Mouse (Mus musculus) liver, postnatal 0 days (tissue): ENCODE measurements at regions not wholly inside any gene's neighbourhood (a gene's known extent, or its start where the extent isn't known, plus 50 kb on each side); places are given as distances from the start of the nearest gene placed in this dataset.

Experiments used
- ATAC-seq: fragments of 200-750 bp; cut with Nextera tagmentation; 2 replicates; pipeline ENCODE4 v1.8.0; 2017; ENCODE audit warnings: mild to moderate bottlenecking, moderate library complexity
- DNase-seq: peaks from one replicate; pipeline ENCODE4 v3.0.0-alpha.2; 2016
- H3K27ac ChIP-seq: fragments of 300-500 bp; sonication (generic); 2 replicates; pipeline ENCODE4 v1.5.1; 2014; ENCODE audit warnings: antibody characterized with exemption, moderate library complexity, mild to moderate bottlenecking, low read depth
- H3K27me3 ChIP-seq: fragments of 300-500 bp; sonication (generic); 2 replicates; pipeline ENCODE4 v1.6.1; 2014; ENCODE audit warnings: low read length, control low read depth, mixed read lengths; ENCODE audit not compliant: insufficient read depth
- H3K36me3 ChIP-seq: fragments of 300-500 bp; sonication (generic); replicated peaks from 2 replicates; pipeline ENCODE4 v1.6.1; 2014; ENCODE audit warnings: mild to moderate bottlenecking, control low read depth, low read length, moderate library complexity, mixed read lengths; ENCODE audit not compliant: insufficient read depth
- H3K4me1 ChIP-seq: fragments of 300-500 bp; sonication (generic); 2 replicates; pipeline ENCODE4 v1.6.1; 2014; ENCODE audit warnings: antibody characterized with exemption, mild to moderate bottlenecking, control low read depth; ENCODE audit not compliant: insufficient read depth
- H3K4me2 ChIP-seq: fragments of 300-500 bp; sonication (generic); 2 replicates; pipeline ENCODE4 v1.6.1; 2014; ENCODE audit warnings: low read depth, mild to moderate bottlenecking, low read length, moderate library complexity, mixed read lengths
- H3K4me3 ChIP-seq: fragments of 300-500 bp; sonication (generic); 2 replicates; pipeline ENCODE4 v1.5.1; 2014; ENCODE audit warnings: low read depth, low read length
- H3K9ac ChIP-seq: fragments of 300-500 bp; sonication (generic); replicated peaks from 2 replicates; pipeline ENCODE4 v1.6.1; 2014; ENCODE audit warnings: mild to moderate bottlenecking, moderate library complexity
- H3K9me3 ChIP-seq: fragments of 300-500 bp; sonication (generic); 2 replicates; pipeline ENCODE4 v1.6.1; 2016; ENCODE audit warnings: mild to moderate bottlenecking, control low read depth, low read length, mixed read lengths
- CTCF ChIP-seq: sonication (generic); IDR thresholded peaks from 2 replicates; pipeline ENCODE4 v1.5.1; 2016; ENCODE audit warnings: antibody characterized with exemption, low read depth
- EP300 ChIP-seq: IDR thresholded peaks from 2 replicates; pipeline ENCODE4 v1.6.1; 2016; ENCODE audit warnings: antibody characterized with exemption, low read depth, mild to moderate bottlenecking
- WGBS: fragments of 180-500 bp; shearing (Covaris S2); extraction: QIAGEN DNeasy Blood & Tissue Kit; methylation state at CpG from one replicate; pipeline ENCODE4 v1.1.7; 2014; ENCODE audit not compliant: insufficient replicate concordance; 5-methylcytosine and 5-hydroxymethylcytosine counted together

DNA sequence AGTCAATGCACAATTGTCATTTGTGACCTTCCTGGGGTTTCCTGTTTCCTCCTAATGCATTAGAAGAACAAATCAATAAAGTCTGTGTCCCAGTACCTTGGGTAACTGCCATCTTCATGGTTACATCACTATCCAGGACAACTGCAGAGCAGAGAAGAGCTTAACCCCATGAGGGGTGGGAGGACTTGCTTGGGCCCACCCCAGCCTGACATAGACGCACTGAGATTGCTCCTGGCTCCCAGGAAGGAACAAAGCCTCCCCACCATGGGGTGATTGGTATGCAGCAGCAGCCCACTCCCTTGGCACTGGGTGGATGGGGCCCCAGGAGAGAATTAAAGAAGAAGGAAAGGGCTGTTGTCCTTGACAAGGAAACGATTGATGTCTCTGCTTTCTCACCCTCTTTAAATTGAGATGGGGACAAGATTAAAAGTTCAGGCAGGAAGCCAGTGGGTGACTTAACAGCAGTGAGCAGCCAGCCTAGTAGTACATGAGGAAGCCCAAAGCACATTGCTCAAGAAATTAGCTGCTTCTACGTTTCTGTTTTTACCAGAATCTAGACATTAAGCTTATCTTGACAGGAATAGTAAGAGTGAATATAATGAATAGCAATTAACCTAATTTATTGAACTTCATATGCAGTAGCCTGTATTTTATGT is 307.7 kb upstream of the Zfp462 start:
- H3K36me3 ChIP-seq, result no peaks in the 10 kb centered on the region
- no peaks in the 10 kb centered on the region for H3K9me3 ChIP-seq
- H3K9ac ChIP-seq, result no peak overlapping the region
- H3K27me3 ChIP-seq, result no peaks in the 10 kb centered on the region
- H3K4me3 ChIP-seq, result no peak overlapping the region
- DNase-seq (no peak), ATAC-seq (no peak)
- TF ChIP-seq EP300, result no peak
- TF ChIP-seq CTCF, result no peak
- H3K27ac ChIP-seq, result no peak overlapping the region
- no peak overlapping the region for H3K4me2 ChIP-seq
- H3K4me1 ChIP-seq, result no peaks in the 10 kb centered on the region
- 24% methylated on average over 3 of the region's 3 CpGs for WGBS

DNA sequence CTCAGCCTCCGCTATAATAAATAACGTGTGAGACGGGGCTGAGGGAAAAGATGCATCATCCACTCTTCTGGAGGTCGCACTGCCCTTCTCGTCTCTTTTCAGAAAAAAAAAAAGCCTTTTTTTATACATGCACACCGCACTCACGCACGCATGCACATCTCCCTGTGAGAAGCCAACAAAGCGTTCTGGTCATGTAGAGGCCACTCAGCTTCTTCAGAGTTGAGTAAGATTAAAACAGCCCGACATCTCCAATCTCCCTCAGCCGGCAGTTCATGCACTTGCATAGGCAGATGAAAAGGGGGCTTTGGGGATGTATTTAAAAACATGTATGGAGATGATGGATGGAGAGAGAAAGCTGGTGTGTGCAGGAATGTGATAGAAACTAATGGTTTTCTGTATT is 298.8 kb upstream of the Zfp462 start:
- no peak for TF ChIP-seq CTCF
- TF ChIP-seq EP300, result no peak
- WGBS, result 86% methylated on average over 11 of the region's 11 CpGs
- H3K4me1 ChIP-seq, result no peaks in the 10 kb centered on the region
- no peak overlapping the region for H3K9ac ChIP-seq
- H3K9me3 ChIP-seq, result no peaks in the 10 kb centered on the region
- no peak overlapping the region for H3K27ac ChIP-seq
- H3K4me3 ChIP-seq, result no peak overlapping the region
- no peaks in the 10 kb centered on the region for H3K27me3 ChIP-seq
- H3K4me2 ChIP-seq, result no peak overlapping the region
- no peak for ATAC-seq
- DNase-seq, result no peak
- H3K36me3 ChIP-seq, result no peaks in the 10 kb centered on the region

DNA sequence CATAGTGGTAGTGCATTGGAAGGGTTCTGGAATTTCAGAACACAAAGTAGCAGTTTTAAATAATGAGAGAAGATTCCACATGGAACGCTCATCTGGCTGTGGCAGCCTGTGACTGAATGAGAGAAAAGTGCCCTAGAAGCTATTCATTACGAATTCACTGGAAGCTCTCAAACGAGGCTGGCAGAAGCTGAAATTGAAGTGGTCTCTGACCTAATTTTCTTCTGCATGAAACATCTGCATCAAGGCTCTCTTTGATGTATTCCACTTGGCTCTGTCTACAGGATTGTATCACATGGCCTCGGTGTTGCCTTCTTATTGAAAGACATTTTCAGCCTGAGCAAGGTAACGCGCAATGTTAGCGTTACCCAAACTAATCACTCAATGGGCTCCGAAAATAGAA is 298.4 kb upstream of the Zfp462 start:
- Histone ChIP-seq H3K4me3 (no peak overlapping the region), H3K4me1 (no peaks in the 10 kb centered on the region), H3K27me3 (no peaks in the 10 kb centered on the region), H3K9ac (no peak overlapping the region), H3K9me3 (no peaks in the 10 kb centered on the region), H3K27ac (no peak overlapping the region), H3K4me2 (no peak overlapping the region), H3K36me3 (no peaks in the 10 kb centered on the region)
- TF ChIP-seq EP300 (no peak), CTCF (no peak)
- DNase-seq, result no peak
- ATAC-seq, result no peak
- 75% methylated on average over 8 of the region's 8 CpGs for WGBS

DNA sequence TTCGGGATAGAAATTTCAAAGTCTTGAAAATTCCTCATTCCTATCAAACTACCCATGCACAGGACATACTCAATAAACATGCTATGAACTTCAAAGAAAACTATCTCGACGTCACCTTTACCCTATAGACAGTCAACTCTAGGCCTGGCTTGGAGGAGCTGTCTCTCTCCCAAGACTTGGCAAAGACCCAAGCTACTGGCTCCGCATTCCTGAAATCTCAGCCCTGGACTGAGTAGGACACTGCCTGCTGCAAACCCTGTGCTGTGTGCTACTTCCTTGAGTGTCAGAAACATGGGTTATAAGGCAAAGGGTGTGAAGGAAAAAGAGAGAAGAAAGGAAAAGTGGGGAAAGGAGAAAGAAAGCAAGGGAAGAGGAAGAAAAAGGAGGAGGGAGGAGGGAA is 296.6 kb upstream of the Zfp462 start:
- 74% methylated on average over 4 of the region's 4 CpGs for WGBS
- Histone ChIP-seq H3K4me3 (no peak overlapping the region), H3K27ac (no peak overlapping the region), H3K9me3 (no peaks in the 10 kb centered on the region), H3K9ac (no peak overlapping the region), H3K36me3 (no peaks in the 10 kb centered on the region), H3K4me1 (no peaks in the 10 kb centered on the region), H3K4me2 (no peak overlapping the region), H3K27me3 (no peaks in the 10 kb centered on the region)
- DNase-seq (no peak), ATAC-seq (no peak)
- TF ChIP-seq EP300, result no peak
- no peak for TF ChIP-seq CTCF

DNA sequence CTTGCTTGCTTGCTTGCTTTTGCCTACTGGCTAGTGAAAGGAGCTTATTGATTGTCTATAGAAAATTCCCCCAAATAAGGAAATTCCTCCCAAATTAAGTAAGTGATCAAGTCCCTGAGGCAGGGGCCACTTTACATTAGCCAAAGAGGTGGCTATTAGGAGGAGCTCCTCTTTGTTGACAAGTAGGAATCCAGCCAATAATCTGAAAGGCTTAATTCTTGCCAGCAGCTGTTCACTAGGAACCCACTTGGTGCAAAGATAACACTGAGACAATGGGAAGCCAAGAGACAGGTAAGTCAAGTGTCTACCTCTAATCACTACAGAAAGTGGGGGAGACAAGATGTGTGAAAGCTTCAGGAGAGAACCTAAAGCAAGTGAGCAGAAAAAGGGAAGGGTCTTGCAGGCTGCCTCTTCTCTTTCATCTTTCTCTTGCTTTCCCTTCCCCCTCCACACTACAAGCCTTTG is 293.2 kb upstream of the Zfp462 start:
- Histone ChIP-seq H3K36me3 (no peaks in the 10 kb centered on the region), H3K4me2 (no peak overlapping the region), H3K4me1 (no peaks in the 10 kb centered on the region), H3K9ac (no peak overlapping the region), H3K4me3 (no peak overlapping the region), H3K9me3 (no peaks in the 10 kb centered on the region), H3K27me3 (no peaks in the 10 kb centered on the region), H3K27ac (no peak overlapping the region)
- ATAC-seq, result no peak
- TF ChIP-seq CTCF, result no peak
- no peak for TF ChIP-seq EP300
- no peak for DNase-seq

DNA sequence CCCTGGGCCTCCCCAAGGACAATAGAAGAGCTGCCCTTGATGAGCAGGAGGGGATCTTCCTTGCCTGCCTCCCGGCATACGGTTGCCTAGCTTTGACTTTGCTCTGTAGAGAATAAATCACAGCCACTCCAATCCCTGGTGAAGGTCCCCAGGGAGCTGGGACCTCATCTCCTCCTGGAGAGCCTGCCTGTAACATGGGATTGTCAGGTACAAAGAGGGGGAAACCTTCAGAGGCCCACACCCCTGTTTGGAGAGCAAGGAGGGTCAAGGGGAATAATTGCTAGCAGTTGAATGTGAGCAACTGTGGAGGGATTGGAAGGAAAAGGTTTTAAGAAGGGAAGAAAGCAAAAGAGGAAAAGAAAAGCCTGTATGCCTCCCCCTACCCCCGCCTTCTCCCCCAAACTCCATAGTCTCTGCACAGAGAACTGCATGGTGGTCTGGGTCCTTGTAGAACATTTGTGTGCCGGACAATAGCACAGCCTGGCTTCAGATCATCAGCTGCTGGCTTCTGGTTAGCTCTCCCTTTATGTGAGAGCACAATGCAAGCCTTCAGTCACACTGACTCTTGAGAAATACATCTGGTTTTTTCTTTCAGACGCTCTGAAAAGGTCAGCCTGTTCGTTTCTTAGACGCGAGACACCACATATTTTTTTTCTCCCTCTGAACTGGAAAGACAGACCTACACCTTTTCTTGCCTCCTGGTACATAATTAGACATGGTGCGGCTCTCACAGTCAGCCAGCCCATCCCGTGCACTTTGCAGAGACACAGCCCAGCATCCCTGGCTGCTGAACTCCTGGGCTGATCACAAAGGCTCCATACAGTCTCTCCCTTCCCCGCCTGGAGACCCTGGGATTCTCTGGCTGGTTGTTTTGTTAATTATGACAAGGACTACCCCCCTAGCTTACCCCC is 292.5 kb upstream of the Zfp462 start:
- DNase-seq (no peak), ATAC-seq (no peak)
- TF ChIP-seq CTCF, result no peak
- TF ChIP-seq EP300, result no peak
- Histone ChIP-seq H3K27ac (no peak overlapping the region), H3K27me3 (no peaks in the 10 kb centered on the region), H3K9ac (no peak overlapping the region), H3K4me2 (no peak overlapping the region), H3K36me3 (no peaks in the 10 kb centered on the region), H3K4me3 (no peak overlapping the region), H3K9me3 (no peaks in the 10 kb centered on the region), H3K4me1 (no peaks in the 10 kb centered on the region)
- WGBS, result 74% methylated on average over 11 of the region's 11 CpGs
